Mouse (Mus musculus) kidney, adult 2 months (tissue): ENCODE data around the gene Pdhb.

Source experiments
- CTCF ChIP-seq: fragments of 200-500 bp; conservative IDR thresholded peaks from 2 replicates; pipeline ENCODE4 v1.5.1; 2011; ENCODE audit warnings: low read depth, mild to moderate bottlenecking, control low read depth, low read length, moderate library complexity, mixed read lengths; ENCODE audit not compliant: insufficient read depth, insufficient read length
- POLR2A ChIP-seq: fragments of 200-500 bp; IDR thresholded peaks from one replicate; pipeline ENCODE4 v1.6.1; 2011; ENCODE audit warnings: low read depth, low read length, control low read depth

DNA sequence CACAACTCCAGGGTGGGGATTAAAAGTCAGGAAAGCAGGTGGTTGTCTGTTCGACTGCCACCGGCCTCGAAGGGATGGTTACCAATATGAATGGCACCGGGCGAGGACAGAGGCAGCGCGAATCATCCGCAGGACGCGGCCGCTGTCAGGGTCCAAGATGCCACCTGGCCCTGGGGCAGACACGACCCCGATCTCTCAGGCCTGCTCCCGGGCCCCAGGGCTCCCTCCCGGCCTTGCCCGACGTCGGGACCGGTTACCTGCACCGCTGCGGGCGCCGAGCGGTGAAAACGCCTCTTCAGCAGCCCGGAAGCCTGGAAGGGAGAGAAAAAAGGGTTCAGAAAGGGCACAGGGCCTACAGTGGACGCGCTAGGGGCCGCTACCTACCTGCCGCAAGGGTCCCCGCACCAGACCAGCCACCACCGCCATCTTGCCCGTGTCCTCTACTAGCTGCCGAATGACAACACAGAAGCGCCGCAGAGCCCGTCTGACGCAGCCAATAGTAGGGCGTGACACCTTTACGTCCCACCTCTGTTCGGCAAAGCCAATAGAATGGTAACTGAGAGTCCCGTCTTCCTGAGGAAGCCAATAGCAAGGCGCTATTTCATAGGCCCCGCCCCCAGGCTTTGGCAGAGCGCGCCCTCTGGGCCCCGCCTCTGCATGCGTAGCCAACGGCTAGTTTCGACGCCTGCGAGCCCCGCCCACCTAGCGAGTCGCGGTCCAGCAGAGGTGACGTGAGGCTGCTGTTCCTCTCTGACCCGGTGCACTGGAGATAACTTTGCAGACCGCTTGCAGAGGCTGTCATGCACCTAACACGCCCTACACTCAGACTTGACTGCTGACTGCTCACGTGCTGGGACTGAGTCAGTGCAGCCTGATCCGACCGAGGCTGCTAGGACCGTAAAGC, at the start of gene Pdhb:
- TF ChIP-seq CTCF (no peak), POLR2A (peak; percentile 84)
